Mouse (Mus musculus) embryo, embryonic 10 days (tissue): Measurements from ENCODE around the gene Lamb3.
"Not testable (repeated sequence)": the region's sequence is repeated elsewhere in the genome, so short reads cannot be mapped to it uniquely, and the experiment has no call there.

Source experiments
- DNase-seq: peaks from one replicate; pipeline ENCODE4 v3.0.0-alpha.2; 2015; ENCODE audit warnings: low spot score

Gene Lamb3

GRCm38 (mm10) chr1:193279492-193279891 lies 72.0 kb downstream of the Lamb3 start:
- no peak for DNase-seq

DNA sequence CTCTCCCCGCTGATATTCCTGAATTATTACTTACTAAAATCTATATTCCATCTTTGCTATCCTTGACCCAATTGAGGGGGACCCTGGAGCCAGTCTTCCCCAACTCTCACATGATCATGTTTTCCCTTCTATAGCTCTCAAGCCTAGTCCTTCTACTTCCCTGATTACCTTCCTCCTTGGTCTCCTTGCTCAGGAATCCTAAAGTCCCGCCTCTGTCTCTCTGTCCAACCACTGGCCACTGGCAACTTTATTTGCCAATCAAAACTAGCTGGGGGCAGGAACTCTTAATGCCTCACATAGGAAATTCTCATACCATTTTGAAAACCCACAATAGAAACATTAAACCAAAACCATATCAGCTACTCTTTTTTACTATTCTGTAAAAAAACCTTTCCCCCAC lies 73.8 kb downstream of the Lamb3 start:
- DNase-seq: no peak

DNA sequence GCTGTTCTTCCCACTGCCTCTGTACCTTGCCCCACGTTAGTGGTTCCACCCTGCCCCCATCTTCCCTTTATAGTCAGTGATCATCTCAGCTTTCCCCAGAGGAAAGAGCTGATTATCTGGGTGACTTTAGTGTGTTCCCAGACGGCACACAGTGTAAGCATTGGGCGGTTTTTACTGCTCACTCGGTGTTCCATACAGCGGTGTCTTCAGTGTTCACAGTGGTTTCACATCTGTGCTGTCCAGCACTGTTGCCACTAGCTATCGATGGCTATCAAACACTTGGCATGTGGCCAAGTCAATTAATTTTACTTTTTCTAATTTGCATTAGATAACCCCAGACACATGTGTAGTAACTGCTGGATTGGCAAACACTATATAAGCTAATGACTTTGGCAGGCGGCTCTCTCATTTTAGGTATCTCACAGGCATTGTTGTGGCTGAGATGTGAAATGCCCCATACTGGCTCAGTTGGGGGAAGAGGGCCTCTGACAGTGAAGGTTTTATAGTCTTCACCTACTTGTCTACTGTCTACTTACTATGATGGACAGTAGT lies 76.8 kb downstream of the Lamb3 start:
- DNase-seq: no peak

- DNase-seq: not testable (repeated sequence)
These were observed 78.3 kb downstream of the Lamb3 start for GRCm38 (mm10) chr1:193285766-193286325.

- DNase-seq: no peak
These were observed 80.1 kb downstream of the Lamb3 start for GRCm38 (mm10) chr1:193287578-193287977.

DNA sequence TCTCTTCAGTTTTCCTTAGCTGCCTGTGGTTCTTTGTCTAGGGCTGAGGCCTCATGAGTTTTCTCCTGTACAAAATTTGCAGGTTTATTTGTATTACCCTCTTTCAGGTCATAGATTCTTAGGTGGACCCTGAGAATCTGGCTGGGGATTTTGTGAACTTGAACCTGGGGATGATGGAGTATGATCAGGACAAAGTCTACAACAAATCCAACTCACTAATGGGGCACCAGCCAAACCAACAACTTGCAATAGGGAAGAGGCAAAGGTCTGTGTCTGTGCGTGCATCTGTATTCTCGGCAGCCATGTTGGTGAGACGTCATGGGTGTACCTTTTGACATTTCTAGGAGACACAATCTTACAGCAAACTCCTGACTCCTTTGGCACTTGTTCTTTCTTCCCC lies 81.6 kb downstream of the Lamb3 start:
- no peak for DNase-seq

- no peak for DNase-seq
These were observed 82.4 kb downstream of the Lamb3 start for GRCm38 (mm10) chr1:193289914-193290313.

DNA sequence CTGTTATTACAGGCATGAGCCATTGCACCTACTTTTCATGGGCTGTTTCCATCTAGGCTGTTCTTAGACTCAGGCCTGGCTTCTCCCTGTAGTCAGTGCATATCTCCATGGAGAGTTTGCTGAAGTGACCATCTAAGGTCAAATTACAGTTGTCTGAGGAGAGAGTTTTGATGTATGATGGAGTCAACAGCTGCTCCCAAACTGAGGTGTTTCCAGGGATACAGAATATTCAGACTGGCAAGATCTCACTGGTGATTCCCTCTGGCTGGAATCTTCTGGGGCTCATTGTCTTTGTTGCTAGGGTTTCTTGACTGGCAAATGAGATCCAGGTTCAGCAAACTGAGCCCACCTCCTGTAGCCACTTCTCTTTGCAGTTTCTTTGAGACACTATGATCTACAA lies 83.2 kb downstream of the Lamb3 start:
- no peak for DNase-seq

DNA sequence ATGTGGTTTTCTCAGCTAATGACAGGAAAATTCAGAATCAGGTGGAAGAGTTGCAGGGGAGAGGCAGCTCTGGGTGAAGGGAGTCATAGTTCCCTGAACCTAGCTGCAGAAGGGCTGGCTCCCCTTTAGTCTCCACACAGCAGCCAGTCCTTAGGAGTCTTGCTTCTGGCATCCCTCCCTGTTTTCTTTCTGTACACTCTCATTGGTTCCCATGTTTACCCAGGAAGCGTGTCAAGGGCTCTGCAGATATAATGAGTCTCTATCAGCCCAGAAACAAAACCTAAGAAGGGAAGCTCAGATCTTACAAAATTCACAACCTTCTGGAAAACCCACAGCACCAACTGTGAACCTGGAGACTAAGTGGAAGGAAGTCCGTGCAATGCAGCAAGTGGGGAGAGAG lies 85.5 kb downstream of the Lamb3 start:
- DNase-seq: no peak

GRCm38 (mm10) chr1:193293926-193294325 lies 86.4 kb downstream of the Lamb3 start:
- DNase-seq: no peak

GRCm38 (mm10) chr1:193295920-193296319 lies 88.4 kb downstream of the Lamb3 start:
- DNase-seq: no peak

- DNase-seq: no peak
These were observed 90.8 kb downstream of the Lamb3 start for GRCm38 (mm10) chr1:193298141-193298765.

GRCm38 (mm10) chr1:193299995-193300394 lies 92.5 kb downstream of the Lamb3 start:
- no peak for DNase-seq

GRCm38 (mm10) chr1:193301216-193302092 lies 94.0 kb downstream of the Lamb3 start:
- DNase-seq: no peak

- no peak for DNase-seq
These were observed 94.5 kb downstream of the Lamb3 start for GRCm38 (mm10) chr1:193302093-193302405.

- no peak for DNase-seq
These were observed 95.6 kb downstream of the Lamb3 start for GRCm38 (mm10) chr1:193303096-193303495.

DNA sequence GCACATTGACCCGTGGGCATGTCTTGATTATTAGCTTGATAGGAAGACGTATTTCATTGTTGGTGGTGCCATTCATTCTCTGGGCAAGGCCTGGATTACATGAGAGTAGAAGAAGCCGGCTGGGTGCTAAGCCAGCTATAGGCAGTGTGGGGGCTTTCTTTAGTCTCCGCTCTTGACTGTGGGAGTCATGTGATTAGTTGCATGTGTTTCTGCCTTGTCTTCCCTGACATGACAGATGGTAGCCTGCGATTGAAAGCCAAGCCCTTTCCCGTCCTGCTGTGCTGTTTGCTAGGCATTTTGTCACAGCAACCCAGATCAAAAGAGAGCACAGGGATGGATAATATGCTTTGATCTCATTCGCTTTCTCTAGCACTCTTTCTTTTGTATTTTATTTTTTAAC lies 97.9 kb downstream of the Lamb3 start:
- peak; percentile 70 for DNase-seq

DNA sequence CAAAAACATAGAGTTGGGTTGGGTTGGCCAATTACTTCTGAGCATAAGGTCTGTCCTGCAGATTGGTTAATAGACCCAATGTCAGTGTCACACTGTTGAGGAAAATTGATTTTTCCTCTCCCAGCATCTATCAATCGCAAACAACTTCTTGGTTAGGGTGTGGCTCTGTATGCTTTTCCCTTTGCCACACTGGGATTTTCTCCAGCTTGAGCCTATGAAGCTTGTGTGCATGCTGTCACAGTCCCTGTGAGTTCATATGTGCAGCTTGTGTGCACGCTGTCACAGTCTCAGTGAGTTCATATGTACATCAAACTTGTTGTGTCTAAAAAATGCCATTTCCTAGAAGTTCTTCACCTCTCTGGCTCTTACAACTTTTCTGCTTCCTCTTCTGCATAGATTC lies 99.3 kb downstream of the Lamb3 start:
- no peak for DNase-seq

GRCm38 (mm10) chr1:193309785-193310518 lies 102.5 kb downstream of the Lamb3 start:
- no peak for DNase-seq

GRCm38 (mm10) chr1:193310519-193311085 lies 103.1 kb downstream of the Lamb3 start:
- no peak for DNase-seq

DNA sequence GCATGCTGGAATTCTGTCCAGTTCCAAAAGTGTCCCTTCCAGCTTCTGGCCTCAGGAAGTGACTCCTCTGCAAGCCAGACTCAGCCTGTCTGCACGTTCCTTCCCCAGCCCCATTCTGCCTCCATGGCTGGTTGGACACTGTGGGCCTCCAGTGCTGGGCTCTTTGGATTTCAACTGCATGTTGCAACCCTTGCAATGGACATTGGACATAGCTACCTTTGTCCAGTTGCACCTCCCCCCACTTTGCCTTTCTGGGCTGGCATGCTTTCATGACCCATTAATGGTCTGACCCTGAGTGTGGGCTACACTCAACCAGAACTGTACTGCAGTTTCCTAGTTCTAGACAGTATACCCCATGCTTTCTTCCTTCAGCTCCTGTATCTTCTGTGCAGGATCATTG lies 104.1 kb downstream of the Lamb3 start:
- DNase-seq: no peak
